Mouse (Mus musculus): ENCODE measurements around the gene Ifi206.

The Ifi206 gene

DNA sequence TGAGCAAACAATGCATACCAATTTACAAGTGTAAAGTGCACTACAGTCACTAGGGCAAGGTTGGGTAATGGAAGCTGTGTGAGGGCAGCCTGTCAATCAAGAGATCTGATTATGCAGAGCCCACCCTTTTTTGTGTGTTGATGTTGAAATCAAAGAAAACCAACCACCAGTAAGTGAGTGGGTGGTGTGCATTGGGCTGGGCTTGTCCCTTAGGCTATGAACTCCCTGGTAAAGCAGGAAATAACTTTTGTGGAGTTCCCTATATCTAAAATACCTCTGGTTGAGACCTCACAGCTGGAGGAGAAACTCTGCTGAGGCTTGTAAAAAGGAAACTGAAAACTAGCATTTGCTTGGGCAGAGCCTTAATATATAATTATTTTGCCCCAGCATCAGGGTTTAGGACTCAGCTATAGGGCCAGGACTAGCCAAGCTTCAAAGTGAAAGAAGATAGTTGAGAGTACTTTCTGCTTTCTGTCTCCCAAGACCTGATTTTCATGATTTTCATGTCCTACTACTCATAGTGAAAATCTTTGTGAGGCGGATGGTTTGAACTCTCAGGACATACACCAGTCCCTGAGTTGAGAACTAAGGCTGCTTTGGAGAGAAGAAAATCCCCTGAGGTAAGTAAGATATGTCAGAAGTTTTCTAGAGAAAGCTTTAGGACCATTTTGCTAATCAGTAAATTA, 71.8 kb downstream of the Ifi206 start:
- no peak for DNase-seq (ENCODE audit: low read depth, low spot score)

GRCm38 (mm10) chr1:173418516-173418915, 72.3 kb downstream of the Ifi206 start:
- DNase-seq (ENCODE audit: low read depth, low spot score) = no peak
